Mouse (Mus musculus): ENCODE measurements at regions not wholly inside any gene's neighbourhood (a gene's known extent, or its start where the extent isn't known, plus 50 kb on each side); places are given as distances from the start of the nearest gene placed in this dataset.

- ATAC-seq, result peak; percentile 48; the same call in 1 of the 2 replicates
- Histone ChIP-seq H3K9me3 (replicated peaks) (no peaks in the 10 kb centered on the region), H3K27ac (peak overlapping the region; percentile 48), H3K4me2 (no peak overlapping the region), H3K27me3 (no peaks in the 10 kb centered on the region), H3K36me3 (ENCODE audit: poor library complexity, severe bottlenecking) (no peaks in the 10 kb centered on the region), H3K4me3 (no peak overlapping the region), H3K9ac (no peak overlapping the region), H3K4me1 (peaks cover 13% of the 10 kb centered on the region)
- 55% methylated on average over 6 of the region's 6 CpGs for WGBS
Observed at GRCm38 (mm10) chr1:35243339-35243738, 393.6 kb downstream of the Plekhb2 start.

- Histone ChIP-seq H3K27ac (no peak overlapping the region), H3K4me2 (no peak overlapping the region), H3K9ac (no peak overlapping the region), H3K27me3 (no peaks in the 10 kb centered on the region), H3K4me3 (no peak overlapping the region), H3K9me3 (replicated peaks) (no peaks in the 10 kb centered on the region), H3K36me3 (ENCODE audit: poor library complexity, severe bottlenecking) (no peaks in the 10 kb centered on the region), H3K4me1 (no peaks in the 10 kb centered on the region)
- WGBS, result 88% methylated on average over 1 of the region's 1 CpGs
- ATAC-seq, result no peak
Observed at GRCm38 (mm10) chr1:35265125-35265524, 415.3 kb downstream of the Plekhb2 start.

DNA sequence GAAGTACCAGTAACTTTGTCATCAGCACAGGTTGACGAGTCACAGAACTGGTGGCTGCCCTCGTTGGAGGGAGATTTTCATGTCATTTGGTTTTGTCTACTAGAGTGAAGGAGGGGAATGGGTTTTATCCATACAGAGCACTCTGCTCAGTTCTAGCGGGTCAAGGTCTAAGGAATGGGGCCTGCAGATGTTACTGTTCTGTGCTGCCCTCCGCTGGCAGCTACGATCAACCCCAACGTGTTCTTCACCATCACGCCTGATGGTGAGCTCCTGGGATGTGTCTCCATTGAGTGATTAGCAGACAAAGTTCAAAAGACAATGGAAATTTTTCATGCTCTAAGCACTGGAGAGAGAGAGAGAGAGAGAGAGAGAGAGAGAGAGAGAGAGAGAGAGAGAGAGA, 416.9 kb downstream of the Plekhb2 start:
- Histone ChIP-seq H3K9ac (no peak overlapping the region), H3K4me3 (no peak overlapping the region), H3K27me3 (no peaks in the 10 kb centered on the region), H3K36me3 (ENCODE audit: poor library complexity, severe bottlenecking) (no peaks in the 10 kb centered on the region), H3K4me2 (no peak overlapping the region), H3K27ac (no peak overlapping the region), H3K9me3 (replicated peaks) (no peaks in the 10 kb centered on the region), H3K4me1 (no peaks in the 10 kb centered on the region)
- no peak for ATAC-seq
- WGBS, result 59% methylated on average over 7 of the region's 7 CpGs

DNA sequence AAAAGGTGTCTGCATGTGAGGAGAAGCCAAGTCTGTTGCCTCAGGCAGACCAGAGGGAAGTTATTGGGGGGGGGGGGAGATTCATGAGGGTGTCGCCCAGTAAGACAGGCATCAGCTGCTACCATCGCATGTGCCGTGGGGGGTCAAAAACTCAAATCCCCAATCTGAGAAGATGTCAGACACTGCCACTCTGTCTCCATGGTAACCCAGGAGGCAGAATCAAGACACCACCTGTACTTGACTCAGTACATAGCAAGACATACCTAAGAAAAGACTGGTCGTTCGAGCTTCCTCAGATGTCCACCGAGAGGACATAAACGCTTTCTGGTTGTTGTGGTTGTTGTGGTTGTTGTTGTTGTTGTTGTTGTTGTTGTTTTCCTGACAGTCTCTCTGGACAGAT, 418.1 kb downstream of the Plekhb2 start:
- 82% methylated on average over 7 of the region's 7 CpGs for WGBS
- no peaks in the 10 kb centered on the region for H3K4me1 ChIP-seq
- no peak overlapping the region for H3K4me3 ChIP-seq
- H3K27me3 ChIP-seq, result no peaks in the 10 kb centered on the region
- no peak for ATAC-seq
- H3K36me3 ChIP-seq (ENCODE audit: poor library complexity, severe bottlenecking), result no peaks in the 10 kb centered on the region
- H3K4me2 ChIP-seq, result no peak overlapping the region
- no peaks in the 10 kb centered on the region for H3K9me3 ChIP-seq (replicated peaks)
- H3K9ac ChIP-seq, result no peak overlapping the region
- no peak overlapping the region for H3K27ac ChIP-seq

GRCm38 (mm10) chr1:35274978-35275377, 425.2 kb downstream of the Plekhb2 start:
- H3K4me2 ChIP-seq, result no peak overlapping the region
- H3K4me3 ChIP-seq, result no peak overlapping the region
- H3K9me3 ChIP-seq (replicated peaks), result no peaks in the 10 kb centered on the region
- 93% methylated on average over 8 of the region's 8 CpGs for WGBS
- ATAC-seq, result no peak
- no peaks in the 10 kb centered on the region for H3K27me3 ChIP-seq
- H3K4me1 ChIP-seq, result no peaks in the 10 kb centered on the region
- H3K36me3 ChIP-seq (ENCODE audit: poor library complexity, severe bottlenecking), result no peaks in the 10 kb centered on the region
- no peak overlapping the region for H3K9ac ChIP-seq
- no peak overlapping the region for H3K27ac ChIP-seq
